Mouse (Mus musculus) cerebellum, adult 8-10 months (tissue): ENCODE measurements around the gene Ndufs2.
"Not testable (repeated sequence)": the region's sequence is repeated elsewhere in the genome, so short reads cannot be mapped to it uniquely, and the experiment has no call there.

Source experiments
- DNase-seq: peaks from one replicate; pipeline ENCODE4 v3.0.0; 2022

Gene Ndufs2

DNA sequence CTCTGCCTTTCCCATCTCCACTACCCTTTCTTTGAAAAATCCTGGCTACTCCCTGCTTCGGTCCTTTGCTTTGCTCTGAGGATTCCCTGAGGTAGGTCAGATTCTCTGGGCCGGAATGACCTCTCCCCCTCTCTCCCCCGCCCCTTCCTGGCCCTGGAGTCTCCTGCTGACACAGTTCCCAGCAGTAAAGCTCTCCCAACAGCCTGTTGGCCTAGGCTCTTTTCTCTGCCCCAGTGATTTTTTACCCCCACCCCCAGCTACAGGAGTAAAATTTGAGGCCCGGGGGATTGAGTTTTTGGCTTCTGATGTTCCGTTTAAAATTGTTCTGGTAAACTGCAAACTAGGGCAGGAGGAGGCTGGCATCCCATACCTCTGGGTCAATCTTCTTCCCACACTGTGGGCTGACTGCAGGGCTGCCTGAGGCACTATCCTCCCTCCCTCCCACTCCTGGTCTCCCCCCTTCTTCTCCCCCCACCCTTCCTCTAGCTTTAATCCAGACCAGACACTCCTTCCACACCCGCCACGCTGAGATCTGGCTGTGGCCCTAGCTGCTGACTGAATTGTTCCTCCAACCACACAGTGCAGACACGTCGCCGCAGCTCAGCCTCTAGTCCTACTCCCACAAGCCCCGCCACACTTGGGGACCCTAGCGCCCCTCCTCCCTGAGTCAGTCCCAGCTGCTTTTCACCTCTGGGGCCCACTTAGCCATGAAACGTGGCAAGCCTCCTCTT lies 571 bp upstream of the Ndufs2 start:
- no peak for DNase-seq

DNA sequence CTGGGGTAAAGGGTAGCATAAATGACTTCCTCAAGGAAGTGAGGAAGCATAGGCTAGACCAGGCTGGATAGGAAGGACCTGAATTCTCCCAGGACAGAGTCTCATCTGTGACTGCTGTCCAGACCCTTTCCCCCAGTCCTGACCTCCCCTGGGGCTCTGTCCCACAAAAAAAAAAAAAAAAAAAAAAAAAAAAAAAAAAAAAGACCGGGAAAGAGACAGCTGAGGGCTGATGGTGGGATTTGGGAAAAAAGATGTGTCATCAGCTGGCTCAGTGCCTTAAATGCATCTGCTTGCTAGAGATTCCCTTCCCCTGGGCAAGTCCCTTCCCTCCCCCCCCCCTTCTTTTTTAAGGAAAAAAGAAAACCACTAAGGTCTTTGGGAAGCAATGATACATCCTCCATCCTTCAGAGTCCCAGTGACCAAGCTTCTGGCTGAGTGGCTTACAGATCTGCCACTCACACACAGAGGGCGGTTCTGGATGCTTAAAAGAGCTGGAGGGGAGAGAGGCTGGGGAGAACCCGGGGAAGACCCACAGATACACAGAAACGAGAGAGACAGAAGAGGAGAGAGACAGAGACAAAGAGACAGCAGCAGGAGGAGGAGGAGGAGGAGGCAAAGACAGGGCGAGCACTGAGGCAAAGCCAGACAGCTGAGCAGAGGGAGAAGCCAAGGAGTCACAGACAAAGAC lies 1.1 kb downstream of the Ndufs2 start, which contains the start of gene Adamts4:
Gene Adamts4 (plus strand): TSS at position 509 of the 688 bp plus-strand sequence.
- DNase-seq = no peak

DNA sequence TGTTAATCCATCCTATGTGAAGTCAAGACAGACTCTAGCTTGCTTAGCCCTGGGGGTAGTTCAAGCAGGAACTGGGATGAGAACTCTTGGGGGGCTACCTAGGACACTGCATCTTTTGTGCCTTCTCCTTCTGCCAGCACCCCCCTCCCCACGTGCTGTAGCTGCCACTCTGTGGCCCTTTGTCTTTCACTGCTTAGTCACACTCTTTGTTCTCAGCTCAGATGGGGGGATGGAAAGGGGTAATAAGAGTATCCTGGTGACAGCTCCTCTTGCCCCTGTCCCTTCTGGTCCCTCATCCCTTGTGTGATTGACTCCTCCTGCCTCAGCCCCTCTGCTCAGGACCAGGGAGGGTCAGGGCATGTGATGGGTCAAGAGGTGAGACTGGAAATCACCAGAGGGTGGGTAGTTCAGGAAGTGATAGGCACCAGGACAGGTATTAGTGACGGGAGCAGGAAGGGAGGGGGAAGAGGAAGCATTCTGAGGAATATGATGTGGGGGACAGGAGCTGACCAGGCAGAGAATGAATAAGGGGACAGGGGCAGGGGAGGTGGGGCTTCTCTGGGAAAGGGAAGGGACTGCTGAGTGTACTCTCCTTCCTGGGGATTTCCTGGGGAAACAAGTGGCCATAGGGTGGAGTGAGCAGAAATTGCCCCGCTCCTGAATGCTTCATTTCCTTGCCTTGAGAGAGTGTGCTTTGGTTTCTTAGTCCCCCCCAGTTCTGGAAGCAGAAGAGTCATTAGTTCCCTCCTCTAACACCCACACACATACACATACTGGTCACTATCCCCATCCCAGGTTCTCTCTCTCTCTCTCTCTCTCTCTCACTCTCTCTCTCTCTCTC lies 2.6 kb downstream of the Ndufs2 start:
- DNase-seq = no peak

DNA sequence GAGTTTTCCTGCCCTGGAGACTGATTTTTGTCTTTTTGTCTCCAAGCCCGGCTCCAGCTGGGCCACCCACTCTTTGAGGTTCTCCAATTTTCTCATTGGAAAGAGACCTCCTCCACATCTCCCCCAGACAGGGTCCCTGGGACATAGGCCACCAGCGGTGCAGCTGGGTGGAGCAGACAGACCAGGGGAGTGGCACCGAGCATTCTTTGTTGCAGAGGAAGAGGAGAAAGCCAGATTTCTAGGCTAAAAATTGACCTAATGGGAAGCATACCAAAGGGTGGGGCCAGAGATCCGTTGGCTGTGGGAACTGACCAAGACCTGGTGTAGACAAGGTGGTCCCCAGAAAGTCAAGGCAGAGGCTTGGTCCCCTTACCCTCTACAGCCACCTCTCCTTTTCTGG lies 3.3 kb downstream of the Ndufs2 start:
- no peak for DNase-seq

DNA sequence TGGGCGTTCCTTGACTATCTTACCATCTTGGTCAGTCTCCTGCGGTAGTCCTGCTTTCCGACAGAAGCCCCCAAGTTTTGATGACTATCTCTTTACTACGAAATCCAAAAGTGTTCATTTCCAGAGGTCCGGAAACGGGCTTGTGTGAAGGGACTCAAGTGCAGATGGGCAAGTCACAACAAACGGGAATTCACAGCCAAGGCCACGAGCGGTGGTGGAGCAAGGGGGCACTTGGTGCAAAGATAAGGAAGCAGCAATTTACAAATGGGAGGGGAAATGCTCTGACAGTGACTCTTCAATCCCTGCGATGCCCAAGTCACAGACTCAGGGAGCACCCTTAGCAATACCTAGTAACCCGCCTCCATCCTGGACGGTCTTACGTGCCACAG lies 3.7 kb downstream of the Ndufs2 start:
- no peak for DNase-seq

DNA sequence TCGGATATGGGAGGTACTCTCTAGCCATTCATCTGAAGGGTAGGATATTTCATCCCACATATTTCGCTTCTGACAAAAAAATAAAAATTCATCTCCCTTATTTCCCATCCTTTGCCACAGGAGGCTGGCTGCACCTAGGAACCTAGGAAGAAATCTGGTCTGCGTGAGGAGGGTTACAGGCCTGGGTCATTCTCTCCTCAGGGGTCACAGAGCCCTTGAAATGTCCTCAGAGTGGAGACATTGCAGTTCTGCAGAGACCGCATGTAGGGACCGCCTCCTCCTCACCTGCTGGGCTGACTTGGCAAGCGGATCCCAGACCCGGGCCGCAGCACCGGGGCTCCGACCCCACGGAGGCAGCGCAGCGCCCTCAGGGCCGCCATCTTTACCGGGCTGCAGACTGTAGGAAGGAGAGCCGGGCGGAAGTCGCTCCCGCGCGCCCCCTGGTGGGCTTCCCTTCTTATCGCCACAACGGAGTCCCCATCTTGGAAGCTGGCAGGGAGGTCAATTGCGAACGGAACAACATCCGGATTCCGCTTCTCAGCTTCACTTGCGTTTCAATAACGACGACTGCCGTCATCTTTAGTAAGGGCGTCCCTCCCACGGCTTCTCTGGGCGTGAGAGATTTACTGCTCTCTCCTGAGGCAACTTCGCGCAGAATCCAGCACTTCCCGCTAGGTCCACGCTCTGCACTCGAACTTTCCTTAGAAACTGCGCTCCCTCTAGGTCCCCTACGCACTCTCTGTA lies 4.3 kb downstream of the Ndufs2 start:
- peak; percentile 98 for DNase-seq

DNA sequence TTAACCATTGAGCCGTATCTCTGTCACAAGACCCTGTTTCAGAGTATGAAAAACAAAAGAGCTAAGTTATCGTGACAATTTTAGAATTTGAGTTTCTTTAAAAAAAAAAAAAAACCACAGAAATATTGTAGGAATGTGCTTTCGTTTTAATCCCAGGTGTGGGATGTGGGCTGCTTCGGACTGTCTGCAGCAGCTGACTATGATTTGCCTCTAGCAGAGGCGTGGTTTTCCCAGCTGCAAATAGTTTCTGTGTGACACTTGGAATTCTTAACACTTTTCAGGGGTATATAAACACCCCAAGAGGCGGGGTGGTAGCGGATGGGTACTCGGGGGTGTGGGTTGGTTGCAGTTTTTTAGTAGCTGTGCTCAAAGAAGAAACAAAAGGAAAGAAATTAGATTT lies 5.8 kb downstream of the Ndufs2 start:
- no peak for DNase-seq

DNA sequence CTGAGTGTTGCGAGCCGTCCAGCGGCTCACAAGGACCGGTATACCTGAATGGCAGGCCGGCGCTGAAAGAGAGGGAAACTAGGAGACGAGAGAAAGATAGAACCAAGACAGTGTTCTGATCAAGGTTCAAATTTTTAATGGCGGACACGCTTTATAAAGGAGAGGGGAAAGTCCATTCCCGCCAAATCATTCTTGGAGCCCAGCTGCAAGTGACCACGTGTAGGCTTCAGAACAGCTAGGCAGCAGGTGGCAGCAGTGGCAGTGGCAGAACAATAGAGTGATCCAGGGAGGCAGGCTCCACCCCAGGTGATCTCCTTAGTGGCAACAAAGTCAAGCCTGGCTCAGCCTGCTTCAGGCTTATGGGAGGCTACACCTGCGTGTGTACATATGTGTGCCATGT lies 9.2 kb downstream of the Ndufs2 start:
- not testable (repeated sequence) for DNase-seq

DNA sequence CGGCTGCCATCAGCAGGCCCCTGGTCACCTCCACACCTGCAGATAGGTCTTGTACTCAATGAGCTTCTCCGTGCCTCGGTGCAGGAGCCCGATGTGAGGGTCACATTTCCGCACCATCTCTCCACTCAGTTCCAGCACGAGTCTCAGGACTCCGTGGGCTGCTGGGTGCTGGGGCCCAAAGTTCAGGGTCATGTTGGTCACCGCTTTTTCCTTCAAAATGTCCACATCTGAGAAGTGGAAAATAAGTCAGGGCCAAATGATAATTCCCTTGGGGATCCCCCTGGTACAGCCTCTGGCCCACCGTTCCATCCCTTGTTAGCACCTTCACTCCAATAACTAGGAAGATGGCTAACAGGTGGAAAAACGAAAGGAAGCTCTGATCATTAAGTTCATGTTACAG lies 10.3 kb downstream of the Ndufs2 start:
- DNase-seq = no peak

DNA sequence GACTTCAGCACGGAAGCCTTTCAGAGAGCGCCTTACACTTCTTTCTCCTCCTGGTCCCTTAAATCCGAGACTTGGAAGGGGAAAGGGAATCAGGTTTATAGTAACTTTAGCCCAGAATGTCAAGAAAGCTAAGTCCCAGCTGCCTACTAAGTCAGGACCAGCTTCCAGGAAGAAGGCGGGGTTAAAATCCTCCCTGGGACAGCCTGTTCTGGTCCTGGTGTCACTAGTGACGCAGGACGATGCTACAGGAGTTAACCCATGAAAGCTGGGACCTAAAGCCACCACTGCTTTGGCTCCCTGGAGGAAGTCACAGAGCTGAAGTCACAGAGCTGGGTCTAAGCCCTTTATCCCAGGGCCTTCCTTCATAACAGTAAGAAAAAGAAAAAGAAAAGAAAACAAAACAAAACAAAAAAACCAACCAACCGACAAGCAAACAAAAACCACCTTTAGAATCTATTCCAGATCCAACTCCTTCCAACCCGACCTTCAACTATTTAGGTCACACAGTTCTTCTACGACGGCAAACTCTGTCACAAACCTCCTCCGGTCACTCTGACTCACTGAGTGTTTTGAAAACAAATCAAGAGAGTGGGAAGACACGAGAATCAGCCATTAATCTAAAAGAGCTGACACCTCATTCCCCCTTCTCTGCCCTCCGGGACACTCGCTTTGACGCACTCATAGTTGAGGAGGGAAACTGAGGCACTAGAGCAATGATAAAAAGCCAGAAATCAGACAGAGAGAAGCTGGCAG lies 11.0 kb downstream of the Ndufs2 start:
- no peak for DNase-seq

DNA sequence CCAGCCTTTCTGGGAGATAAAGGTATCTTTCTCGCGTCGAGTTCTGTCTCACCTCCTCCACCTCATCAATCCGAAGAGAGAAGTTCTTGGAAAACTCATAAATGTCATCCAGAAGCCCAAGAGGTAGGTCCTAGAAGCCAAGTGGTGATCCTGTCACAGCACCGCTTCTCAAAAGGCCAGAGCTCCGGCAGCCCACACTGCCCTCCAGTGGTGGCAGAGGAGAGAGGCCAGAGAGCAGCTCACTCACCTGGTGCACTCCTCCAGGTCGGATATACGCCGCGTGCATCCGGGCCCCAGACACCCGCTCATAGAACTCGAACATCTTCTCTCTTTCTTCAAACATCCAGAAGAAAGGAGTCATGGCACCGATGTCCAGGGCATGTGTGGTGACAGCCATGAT lies 12.7 kb downstream of the Ndufs2 start:
- DNase-seq = no peak

DNA sequence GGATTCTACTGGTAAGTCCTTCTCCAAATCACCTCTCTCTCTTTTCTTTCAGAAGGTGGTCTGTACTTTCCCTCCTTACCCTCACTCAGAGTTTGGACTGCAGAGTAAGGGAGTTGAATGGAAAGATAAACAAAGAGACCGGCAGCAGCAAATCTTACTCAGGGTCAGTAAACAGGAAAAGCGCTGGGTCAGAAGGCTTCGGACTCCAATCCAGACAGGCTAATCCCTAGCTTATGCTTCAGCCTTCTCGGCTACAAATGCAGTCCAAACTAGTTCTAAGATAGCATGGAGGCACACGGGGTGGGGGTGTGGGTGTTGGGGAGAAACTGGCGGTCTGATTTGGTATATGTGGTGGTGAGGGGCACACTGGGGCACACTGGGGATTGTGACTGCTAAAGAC lies 13.8 kb downstream of the Ndufs2 start:
- DNase-seq = no peak

DNA sequence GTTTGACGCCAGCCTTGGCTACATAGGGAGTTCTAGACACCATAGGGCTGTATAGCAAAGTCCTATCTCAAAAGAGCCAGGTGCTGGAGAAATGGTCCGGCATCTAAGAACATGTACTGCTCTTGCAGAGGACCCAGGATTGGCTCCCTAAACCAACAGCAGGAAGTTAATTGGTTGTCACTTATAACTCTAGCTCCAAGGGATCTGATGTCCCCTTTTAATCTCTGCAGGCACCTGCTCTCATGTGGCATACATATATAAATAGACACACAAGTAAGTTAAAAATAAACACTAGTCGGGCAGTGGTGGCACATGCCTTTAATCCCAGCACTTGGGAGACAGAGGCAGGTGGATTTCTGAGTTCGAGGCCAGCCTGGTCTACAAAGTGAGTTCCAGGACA lies 15.4 kb downstream of the Ndufs2 start:
- no peak for DNase-seq

DNA sequence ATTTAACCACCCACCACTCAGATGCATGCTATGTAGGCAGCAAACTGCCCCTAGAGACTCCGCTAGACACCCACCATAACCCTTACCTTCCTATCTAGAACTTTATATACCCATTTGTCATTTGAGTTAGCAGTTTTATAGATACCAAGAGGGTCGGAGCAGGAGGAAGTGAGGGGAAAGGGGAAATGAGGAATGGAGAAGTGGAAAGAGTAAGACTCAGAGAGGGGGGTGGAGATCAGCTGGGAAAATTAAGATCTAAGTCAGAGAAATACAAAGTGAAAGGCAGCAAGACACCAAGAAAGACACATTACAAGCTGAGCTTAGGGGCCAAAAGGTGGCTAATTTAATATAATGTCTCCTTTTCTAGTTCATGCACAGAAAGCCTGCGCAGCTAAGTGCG lies 16.6 kb downstream of the Ndufs2 start:
- DNase-seq = no peak

DNA sequence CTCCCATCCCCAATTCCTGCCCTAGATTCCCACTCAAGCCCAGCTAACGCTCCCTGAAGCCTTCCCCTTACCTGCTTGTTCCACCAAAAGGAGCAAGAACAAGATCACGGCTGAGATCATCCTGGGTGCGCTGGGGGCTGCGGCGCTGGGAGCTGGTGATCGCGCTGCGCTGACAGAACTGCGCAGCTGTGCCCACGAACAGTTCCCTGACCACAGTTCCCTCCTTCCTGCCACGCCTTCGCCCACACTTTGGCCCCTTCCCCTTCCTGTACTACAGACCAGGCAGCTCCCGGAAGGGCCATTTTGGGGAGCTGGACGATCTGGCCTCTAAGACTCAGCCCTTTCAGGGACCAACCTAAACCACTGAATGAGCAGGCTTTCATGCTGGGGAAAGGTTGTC lies 17.1 kb downstream of the Ndufs2 start, which contains the start of gene Fcer1g:
Gene Fcer1g (minus strand): TSS at position 240 of the 400 bp plus-strand sequence.
- DNase-seq = no peak

DNA sequence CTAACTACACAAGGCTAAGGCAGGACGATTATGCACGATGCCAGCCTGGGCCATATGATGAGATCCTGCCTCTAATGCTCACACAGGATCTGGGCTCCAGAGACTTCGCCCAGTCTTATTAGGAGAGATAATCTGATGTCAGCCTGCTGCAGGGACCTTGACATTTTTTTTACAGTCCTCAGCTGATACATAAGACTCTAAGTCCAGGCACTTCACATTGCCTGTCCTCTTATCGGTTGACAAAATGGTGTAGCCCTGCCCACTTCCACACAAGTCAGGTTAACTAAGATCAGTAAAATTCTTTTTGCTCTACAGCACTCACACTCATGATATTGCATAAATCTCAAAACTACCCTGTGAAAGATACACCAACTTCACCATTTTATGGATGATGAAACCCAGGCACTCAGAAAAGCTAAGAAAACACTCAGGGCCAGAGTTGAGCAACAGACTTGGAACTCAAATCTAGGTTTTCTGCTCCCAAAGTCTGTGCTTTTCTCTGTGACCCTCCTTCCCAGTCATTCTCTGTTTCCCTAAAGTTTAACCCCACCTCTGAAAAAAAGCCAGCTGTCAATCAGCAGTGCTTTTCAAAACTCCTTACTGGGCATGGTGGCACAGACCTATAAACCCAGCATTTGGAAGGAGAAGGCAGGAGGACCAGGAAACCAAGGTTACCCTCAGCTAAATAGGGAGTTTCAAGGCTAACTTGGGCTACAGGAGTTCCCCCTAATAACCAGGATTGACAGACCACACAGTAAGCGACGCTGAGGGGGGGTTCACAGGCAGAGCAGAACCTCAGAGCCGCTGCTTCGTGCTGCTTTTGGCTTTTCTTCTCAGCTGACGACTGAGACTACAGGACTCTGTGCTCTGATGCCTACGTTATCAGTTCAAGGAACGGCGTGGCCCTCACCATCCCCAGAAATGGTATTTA lies 18.1 kb downstream of the Ndufs2 start:
- no peak for DNase-seq

DNA sequence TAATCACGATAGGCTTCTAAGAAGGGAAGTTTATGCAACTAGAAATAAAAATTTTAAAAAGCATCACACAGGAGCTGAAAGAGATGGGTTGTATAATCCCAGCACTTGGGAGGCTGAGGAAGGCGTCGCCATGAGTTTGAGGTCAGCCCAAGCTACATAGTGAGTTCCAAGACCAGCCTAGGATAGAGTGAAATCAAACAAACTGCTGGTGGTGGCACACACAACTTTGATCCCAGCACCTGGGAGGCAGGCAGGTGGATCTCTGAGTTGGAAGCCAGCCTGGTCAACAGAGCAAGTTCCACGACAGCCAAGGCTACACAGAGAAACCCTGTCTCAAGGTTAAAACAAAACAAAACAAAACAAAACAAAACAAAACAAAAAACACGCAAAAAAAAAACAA lies 18.8 kb downstream of the Ndufs2 start:
- no peak for DNase-seq

DNA sequence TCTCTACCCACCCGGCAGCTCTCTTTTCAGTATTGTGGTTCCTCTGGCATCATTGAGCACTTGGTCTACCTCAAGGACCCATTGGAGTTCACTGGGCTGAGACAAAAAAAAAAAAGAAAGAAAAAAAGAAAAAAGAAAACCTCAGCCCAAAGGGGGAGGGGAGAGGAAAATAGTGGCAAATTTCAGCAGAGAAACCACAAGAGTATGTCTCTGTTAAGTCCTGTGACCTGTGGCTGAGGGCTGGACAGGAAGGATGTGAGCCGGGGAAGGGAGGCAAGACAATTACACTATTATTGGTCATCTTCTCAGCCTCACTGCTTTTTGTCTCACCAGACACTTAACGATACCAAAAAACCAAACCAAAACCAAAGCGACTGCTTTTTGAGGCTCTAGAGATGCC lies 19.3 kb downstream of the Ndufs2 start:
- DNase-seq = no peak

DNA sequence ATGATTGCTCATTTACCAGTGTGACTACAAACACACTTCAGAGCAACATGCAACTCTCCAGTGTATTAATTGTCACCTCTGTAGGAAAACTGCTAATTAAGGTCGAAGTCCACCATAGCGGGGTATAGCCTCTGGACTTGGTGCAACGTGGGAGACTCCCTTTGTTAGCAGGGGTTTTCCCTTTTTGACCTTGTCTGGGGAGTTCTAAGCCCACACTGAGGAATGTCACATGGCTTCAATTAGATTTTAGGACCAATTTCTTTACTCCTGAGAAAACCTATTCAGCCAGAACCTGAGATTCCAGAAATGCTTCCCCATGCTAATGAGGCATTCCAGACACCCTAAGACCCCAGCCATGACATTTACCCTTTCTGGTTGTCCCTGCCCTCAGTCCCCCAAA lies 21.0 kb downstream of the Ndufs2 start:
- no peak for DNase-seq

DNA sequence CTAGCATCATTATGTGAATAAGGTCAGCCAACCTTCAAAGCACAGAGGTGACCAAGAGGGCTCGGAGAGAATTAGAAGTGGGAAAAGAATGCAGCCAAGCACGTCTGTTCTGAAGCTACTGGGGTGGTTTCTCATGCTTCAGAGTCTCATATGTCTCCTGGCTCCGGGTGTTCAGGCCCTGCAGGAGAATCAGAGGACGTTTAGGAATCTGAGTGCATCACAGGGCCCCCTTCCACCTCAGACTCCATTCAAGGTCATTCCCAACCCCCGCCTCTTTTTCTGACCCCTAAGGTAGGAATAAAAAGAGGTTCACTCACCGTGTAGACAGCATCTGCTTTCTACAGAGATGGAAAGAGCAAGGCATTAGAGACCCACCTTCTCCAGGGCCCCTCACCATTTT lies 21.4 kb downstream of the Ndufs2 start:
- no peak for DNase-seq

DNA sequence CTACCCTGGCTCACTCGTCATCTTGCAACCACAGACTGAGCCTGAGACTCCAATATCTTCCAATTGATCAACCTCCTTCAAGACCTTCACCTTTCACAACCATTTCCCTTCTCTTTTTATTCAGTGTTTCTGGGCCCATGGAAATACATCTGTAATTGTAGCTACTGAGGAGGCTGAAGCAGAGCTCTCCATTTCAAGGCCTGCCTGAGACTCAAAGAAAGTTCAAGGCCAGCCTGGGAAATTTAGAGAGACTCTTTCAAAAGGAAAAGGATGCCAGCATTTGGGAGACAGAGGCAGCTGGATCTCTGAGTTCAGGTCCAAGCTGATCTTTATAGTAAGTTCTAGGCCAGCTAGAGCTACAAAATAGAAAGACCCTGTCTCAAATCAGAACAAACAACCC lies 23.3 kb downstream of the Ndufs2 start:
- no peak for DNase-seq
